Mouse (Mus musculus): Measurements from ENCODE around the gene Cldn18. TPM values are rescaled to one million over a fixed set of nuclear protein-coding genes. Genes with fewer than 3 reads are reported as not detected.

The Cldn18 gene
- total and polyA plus RNA-seq, 3 experiments = not detected

DNA sequence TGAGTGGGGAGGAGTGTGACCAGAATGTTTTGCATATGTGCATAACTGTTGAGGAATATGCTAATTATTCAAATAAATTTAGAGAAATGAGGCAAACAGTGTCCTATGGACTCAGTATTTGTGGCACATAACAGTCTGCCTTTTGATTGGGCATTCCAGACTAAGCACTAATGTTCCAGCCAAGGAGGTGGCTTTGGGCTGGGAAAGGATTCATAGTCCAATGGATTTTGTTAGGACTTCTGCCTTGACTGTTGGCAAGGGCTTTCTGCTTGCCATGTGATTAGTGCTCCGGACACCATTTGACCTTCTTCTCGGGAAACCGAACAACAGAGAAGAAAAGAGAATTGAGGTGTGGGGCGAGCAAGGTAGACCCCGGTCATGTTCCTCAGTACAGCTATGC, 27.3 kb downstream of the Cldn18 start (continued):
- TF ChIP-seq MEF2A (IDR thresholded peaks at IDR 0.05; ENCODE audit: extremely low read depth, insufficient replicate concordance, low read depth, low read length, poor library complexity, severe bottlenecking) = no peak

DNA sequence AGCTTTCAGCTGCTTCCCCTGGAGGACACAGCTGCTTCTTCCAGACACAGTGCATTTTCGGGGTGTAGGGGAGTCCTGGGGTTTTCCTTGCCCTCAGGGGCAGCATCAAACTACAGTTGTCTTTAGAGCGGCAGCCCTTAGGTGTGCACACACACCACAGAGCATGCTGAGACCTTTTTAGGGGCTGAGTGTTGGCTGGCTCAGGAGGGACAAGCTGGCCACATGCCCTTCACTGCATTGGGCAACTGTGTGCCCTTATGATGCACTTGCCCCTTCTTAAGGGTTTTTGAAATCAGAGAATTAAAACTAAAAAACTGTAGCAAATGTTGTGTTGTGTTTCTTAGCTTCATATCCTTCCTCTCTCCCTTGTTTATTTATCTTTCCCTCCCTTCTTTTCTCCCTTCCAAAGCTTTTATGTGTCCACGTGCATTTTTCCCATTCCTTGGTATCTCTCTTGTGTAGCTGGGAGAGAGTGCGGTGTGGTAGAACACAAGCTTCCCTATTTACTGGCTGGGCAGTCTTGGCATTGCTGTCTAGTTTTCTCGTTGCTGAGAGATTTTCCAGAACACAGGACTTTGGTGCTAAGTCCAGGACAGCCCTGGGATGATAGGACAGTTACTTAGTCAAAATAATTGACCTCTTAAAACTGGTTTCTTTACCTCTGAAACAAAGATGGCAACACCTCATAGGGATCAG, 31.4 kb downstream of the Cldn18 start:
- no peak overlapping the region for H3K27ac ChIP-seq (ENCODE audit: control insufficient read depth, low read depth, low read length)
- H3K4me3 ChIP-seq (ENCODE audit: control insufficient read depth in 1 of 2, insufficient read depth in 1 of 2, low read depth in 2 of 2, low read length in 2 of 2) = no peak overlapping the region
- no peak for DNase-seq (ENCODE audit: low read depth, low spot score)
- H3K79me2 ChIP-seq (ENCODE audit: control insufficient read depth, insufficient read depth, low read length, poor library complexity) = no peaks in the 10 kb centered on the region
- no peaks in the 10 kb centered on the region for H3K4me1 ChIP-seq (ENCODE audit: control insufficient read depth in 1 of 2, insufficient read depth in 2 of 2, low read length in 2 of 2)
- TF ChIP-seq MYC (IDR thresholded peaks at IDR 0.05; ENCODE audit: low read depth, low read length) (no peak), TBP (IDR thresholded peaks at IDR 0.05; ENCODE audit: low read depth, low read length) (no peak), POLR2A (IDR thresholded peaks at IDR 0.05; ENCODE audit: control insufficient read depth in 1 of 2, insufficient read depth in 1 of 2, low read depth in 1 of 2, low read length in 2 of 2, poor library complexity in 1 of 2) (no peak), MAFK (IDR thresholded peaks at IDR 0.05; ENCODE audit: borderline replicate concordance, low read depth, low read length) (no peak), TCF12 (IDR thresholded peaks at IDR 0.05; ENCODE audit: low read depth, low read length) (no peak), RCOR1 (IDR thresholded peaks at IDR 0.05; ENCODE audit: low read depth, low read length) (no peak), HCFC1 (IDR thresholded peaks at IDR 0.05; ENCODE audit: low read depth, low read length) (no peak), SMC3 (IDR thresholded peaks at IDR 0.05; ENCODE audit: low read depth, low read length) (no peak), BHLHE40 (IDR thresholded peaks at IDR 0.05; ENCODE audit: borderline replicate concordance, low read depth, low read length) (no peak), NELFE (IDR thresholded peaks at IDR 0.05; ENCODE audit: low read depth, low read length) (no peak)
- no peaks in the 10 kb centered on the region for H3K9me3 ChIP-seq (replicated peaks; ENCODE audit: insufficient read depth, low read length)
- H3K36me3 ChIP-seq (ENCODE audit: control insufficient read depth in 1 of 2, insufficient read depth in 2 of 2, low read length in 2 of 2) = no peaks in the 10 kb centered on the region
- no peaks in the 10 kb centered on the region; a peak in 1 of 4 replicates for H3K27me3 ChIP-seq (ENCODE audit: control insufficient read depth in 1 of 2, insufficient read depth in 2 of 2, low read length in 2 of 2)
- no peak overlapping the region for H3K9ac ChIP-seq (ENCODE audit: control insufficient read depth, low read depth, low read length, poor library complexity, severe bottlenecking)

DNA sequence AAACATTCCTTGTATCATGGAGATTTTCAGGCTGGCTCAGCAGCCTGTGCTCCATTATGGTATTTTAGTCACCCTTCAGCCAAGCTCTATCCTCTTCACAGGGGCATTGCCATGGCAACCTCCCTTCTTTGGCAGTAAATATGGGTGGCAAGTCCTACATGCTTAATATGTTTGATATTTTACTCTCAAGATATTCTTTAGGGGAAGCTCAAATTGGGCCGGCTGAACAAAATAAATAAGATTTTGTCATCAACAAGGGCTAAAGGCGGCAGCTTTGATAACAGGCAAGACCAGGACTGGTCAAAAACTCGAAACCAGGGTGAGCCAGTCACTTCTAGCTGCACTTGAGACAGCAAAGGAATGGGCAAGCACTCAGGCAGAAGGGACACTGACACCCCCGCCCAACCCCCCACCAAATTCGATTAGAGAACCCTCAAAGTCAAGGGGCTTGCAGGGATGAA, 32.0 kb downstream of the Cldn18 start:
- Histone ChIP-seq H3K9me3 (replicated peaks; ENCODE audit: insufficient read depth, low read length) (no peaks in the 10 kb centered on the region), H3K36me3 (ENCODE audit: control insufficient read depth in 1 of 2, insufficient read depth in 2 of 2, low read length in 2 of 2) (no peaks in the 10 kb centered on the region), H3K79me2 (ENCODE audit: control insufficient read depth, insufficient read depth, low read length, poor library complexity) (no peaks in the 10 kb centered on the region), H3K4me1 (ENCODE audit: control insufficient read depth in 1 of 2, insufficient read depth in 2 of 2, low read length in 2 of 2) (no peaks in the 10 kb centered on the region), H3K9ac (ENCODE audit: control insufficient read depth, low read depth, low read length, poor library complexity, severe bottlenecking) (no peak overlapping the region), H3K27me3 (ENCODE audit: control insufficient read depth in 1 of 2, insufficient read depth in 2 of 2, low read length in 2 of 2) (no peaks in the 10 kb centered on the region; a peak in 1 of 4 replicates), H3K4me3 (ENCODE audit: control insufficient read depth in 1 of 2, insufficient read depth in 1 of 2, low read depth in 2 of 2, low read length in 2 of 2) (no peak overlapping the region), H3K27ac (ENCODE audit: control insufficient read depth, low read depth, low read length) (no peak overlapping the region)
- no peak for DNase-seq (ENCODE audit: low read depth, low spot score)
- no peak for TF ChIP-seq ZNF384 (IDR thresholded peaks at IDR 0.05; ENCODE audit: low read depth, low read length)
- TF ChIP-seq BHLHE40 (IDR thresholded peaks at IDR 0.05; ENCODE audit: borderline replicate concordance, low read depth, low read length) = no peak
- TF ChIP-seq SMC3 (IDR thresholded peaks at IDR 0.05; ENCODE audit: low read depth, low read length) = no peak
